Mouse (Mus musculus) Patski (cell line): ENCODE results near the gene Vtn. TPM values are rescaled to one million over a fixed set of nuclear protein-coding genes. Genes with fewer than 3 reads are reported as not detected.

ENCODE experiments used
- ATAC-seq: fragments of 100-300 bp; one replicate; pipeline ENCODE4 v1.8.0; 2021
- CTCF ChIA-PET: fragments of 350-600 bp; sonication (Branson Sonifier 250); formaldehyde crosslinking; loops from one replicate; lab custom pipeline; 2022; ENCODE audit warnings: inconsistent platforms; lab: Charles Lee
- POLR2A ChIA-PET: fragments of 350-600 bp; sonication (Branson Sonifier 250); formaldehyde crosslinking; loops from one replicate; lab custom pipeline; 2022; ENCODE audit warnings: antibody characterized with exemption, inconsistent platforms; lab: Charles Lee
- DNase-seq: peaks from one replicate; pipeline ENCODE4 v3.0.0-alpha.2; 2011; ENCODE audit warnings: low read depth, low spot score
- H3K27me3 ChIP-seq: fragments of 371-371 bp; one replicate; pipeline ENCODE4 v1.5.1; 2021
- CTCF ChIP-seq: fragments of 100-300 bp; IDR thresholded peaks from one replicate; pipeline ENCODE4 v1.5.1; 2021
- in situ Hi-C: fragments of 300-500 bp; cut with MboI; formaldehyde crosslinking; loops from 3 replicates; pipeline ENCODE4 v1.11.1; 2018; ENCODE audit warnings: low pct_unique_long_range_greater_than_20kb, mixed read lengths
- polyA plus RNA-seq: library from polyadenylated mRNA; unstranded; gene quantifications from one replicate; pipeline ENCODE4 v1.2.3, GENCODE M21; 2021

Vtn gene
- polyA plus RNA-seq, 1 experiment from 2014 or later, result not detected

GRCm38 (mm10) chr11:78495904-78496303 is 3.0 kb upstream of the Vtn start:
- no peak for DNase-seq
- ChIA-PET POLR2A (interaction anchor here (0.6 kb wide), 1 partner anchor 12 kb away, joined by 3 read pairs; no protein-coding TSS in a partner anchor), CTCF (interaction anchor here (1.1 kb wide), 1 partner anchor 43 kb away, joined by 3 read pairs; no protein-coding TSS in a partner anchor)
- in situ Hi-C loops, result no loop called here
- ATAC-seq, result no peak
- TF ChIP-seq CTCF, result no peak
- H3K27me3 ChIP-seq, result peaks cover 54% of the 10 kb centered on the region

GRCm38 (mm10) chr11:78497071-78497541 is 1.8 kb upstream of the Vtn start:
- in situ Hi-C loops, result no loop called here
- ATAC-seq (peak; percentile 45), DNase-seq (no peak)
- ChIA-PET POLR2A (interaction anchor here (0.6 to 1.6 kb wide), 3 partner anchors 8 to 432 kb away, joined by 3 to 6 read pairs (median 5); partner anchors contain the start of gene Slc46a1), CTCF (interaction anchor here (1.2 kb wide), 1 partner anchor 13 kb away, joined by 5 read pairs; no protein-coding TSS in a partner anchor)
- peaks cover 57% of the 10 kb centered on the region for H3K27me3 ChIP-seq
- TF ChIP-seq CTCF, result no peak

GRCm38 (mm10) chr11:78497544-78498522 is 1.1 kb upstream of the Vtn start, which contains the start of gene Sarm1:
Sarm1 (minus strand) TSS chr11:78497754.
- TF ChIP-seq CTCF, result no peak
- DNase-seq (no peak), ATAC-seq (peak; percentile 84)
- ChIA-PET POLR2A (interaction anchor here (0.6 to 1.6 kb wide), 3 partner anchors 9 to 431 kb away, joined by 3 to 6 read pairs (median 5); partner anchors contain the start of gene Slc46a1), CTCF (interaction anchor here (1.2 to 1.4 kb wide), 2 partner anchors 12 to 13 kb away, joined by 5 to 6 read pairs; no protein-coding TSS in a partner anchor)
- in situ Hi-C loops, result no loop called here
- peaks cover 57% of the 10 kb centered on the region for H3K27me3 ChIP-seq

GRCm38 (mm10) chr11:78499543-78499942 is 652 bp downstream of the Vtn start:
- CTCF ChIA-PET, result interaction anchor here (1.0 to 1.4 kb wide), 2 partner anchors 10 to 46 kb away, joined by 3 to 6 read pairs; no protein-coding TSS in a partner anchor
- peaks cover 52% of the 10 kb centered on the region for H3K27me3 ChIP-seq
- in situ Hi-C loops, result no loop called here

GRCm38 (mm10) chr11:78500623-78501202 is 1.8 kb downstream of the Vtn start:
- DNase-seq, result no peak
- in situ Hi-C loops, result no loop called here
- ChIA-PET CTCF (no interaction called here), POLR2A (no interaction called here)
- ATAC-seq, result no peak
- H3K27me3 ChIP-seq, result peaks cover 41% of the 10 kb centered on the region
- TF ChIP-seq CTCF, result no peak

More at GRCm38 (mm10) chr11:78499543-78499942, 652 bp downstream of the Vtn start:
- TF ChIP-seq CTCF, result no peak
- DNase-seq, result no peak
- ATAC-seq, result no peak
- POLR2A ChIA-PET, result no interaction called here

GRCm38 (mm10) chr11:78501529-78501928 is 2.6 kb downstream of the Vtn start:
- ATAC-seq (no peak), DNase-seq (no peak)
- TF ChIP-seq CTCF, result no peak
- POLR2A ChIA-PET, result no interaction called here
- CTCF ChIA-PET, result no interaction called here
- peaks cover 33% of the 10 kb centered on the region for H3K27me3 ChIP-seq
- in situ Hi-C loops, result no loop called here

GRCm38 (mm10) chr11:78502909-78503650 is 4.2 kb downstream of the Vtn start, which contains the start of gene Sebox:
Sebox (plus strand) TSS chr11:78503447.
- CTCF ChIA-PET, result no interaction called here
- in situ Hi-C loops, result no loop called here
- POLR2A ChIA-PET, result interaction anchor here (0.6 to 1.2 kb wide), 2 partner anchors 37 to 97 kb away, joined by 3 read pairs; partner anchors contain the start of gene Slc46a1

GRCm38 (mm10) chr11:78505430-78505829 is 6.5 kb downstream of the Vtn start:
- H3K27me3 ChIP-seq, result peaks cover 12% of the 10 kb centered on the region
- no peak for TF ChIP-seq CTCF
- ChIA-PET CTCF (no interaction called here), POLR2A (no interaction called here)
- ATAC-seq (no peak), DNase-seq (no peak)
- in situ Hi-C loops, result no loop called here

More at GRCm38 (mm10) chr11:78502909-78503650, 4.2 kb downstream of the Vtn start, which contains the start of gene Sebox:
- ATAC-seq, result no peak
- H3K27me3 ChIP-seq, result peaks cover 28% of the 10 kb centered on the region
- no peak for TF ChIP-seq CTCF
- DNase-seq, result no peak

- POLR2A ChIA-PET, result no interaction called here
- no peak for TF ChIP-seq CTCF
- no peak for ATAC-seq
- CTCF ChIA-PET, result interaction anchor here (0.6 to 1.5 kb wide), 2 partner anchors 10 to 538 kb away, joined by 3 to 6 read pairs; partner anchors contain the start of gene Vtn
- DNase-seq, result no peak
- H3K27me3 ChIP-seq, result no peaks in the 10 kb centered on the region
- in situ Hi-C loops, result no loop called here
Observed at GRCm38 (mm10) chr11:78509148-78509547, 10.3 kb downstream of the Vtn start.
